Mouse (Mus musculus): ENCODE measurements around the gene Tmem217. TPM values are rescaled to one million over a fixed set of nuclear protein-coding genes. Genes with fewer than 3 reads are reported as not detected.
"Not testable (repeated sequence)": the region's sequence is repeated elsewhere in the genome, so short reads cannot be mapped to it uniquely, and the experiment has no call there.

Gene Tmem217
- total RNA-seq, 2 experiments from 2014 or later = not detected

DNA sequence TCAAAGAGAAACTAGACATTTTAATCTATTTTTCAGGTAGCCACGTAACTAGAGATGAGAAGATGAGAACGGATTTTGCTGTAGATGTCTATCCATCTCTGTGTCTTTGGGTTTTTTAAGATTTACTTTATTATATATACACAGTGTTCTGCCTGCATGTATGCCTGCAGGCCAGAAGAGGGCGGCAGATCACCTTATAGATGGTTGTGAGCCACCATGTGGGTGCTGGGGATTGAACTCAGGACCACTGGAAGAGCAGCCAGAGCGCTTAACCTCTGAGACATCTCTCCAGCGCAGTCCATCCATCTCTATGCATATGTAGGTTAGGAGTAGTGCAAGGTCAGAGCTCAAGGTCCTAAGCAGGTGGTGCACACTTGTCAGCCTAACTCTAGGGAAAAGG, 48.5 kb downstream of the Tmem217 start:
- no peak for DNase-seq (ENCODE audit: low spot score in 2 of 2)

DNA sequence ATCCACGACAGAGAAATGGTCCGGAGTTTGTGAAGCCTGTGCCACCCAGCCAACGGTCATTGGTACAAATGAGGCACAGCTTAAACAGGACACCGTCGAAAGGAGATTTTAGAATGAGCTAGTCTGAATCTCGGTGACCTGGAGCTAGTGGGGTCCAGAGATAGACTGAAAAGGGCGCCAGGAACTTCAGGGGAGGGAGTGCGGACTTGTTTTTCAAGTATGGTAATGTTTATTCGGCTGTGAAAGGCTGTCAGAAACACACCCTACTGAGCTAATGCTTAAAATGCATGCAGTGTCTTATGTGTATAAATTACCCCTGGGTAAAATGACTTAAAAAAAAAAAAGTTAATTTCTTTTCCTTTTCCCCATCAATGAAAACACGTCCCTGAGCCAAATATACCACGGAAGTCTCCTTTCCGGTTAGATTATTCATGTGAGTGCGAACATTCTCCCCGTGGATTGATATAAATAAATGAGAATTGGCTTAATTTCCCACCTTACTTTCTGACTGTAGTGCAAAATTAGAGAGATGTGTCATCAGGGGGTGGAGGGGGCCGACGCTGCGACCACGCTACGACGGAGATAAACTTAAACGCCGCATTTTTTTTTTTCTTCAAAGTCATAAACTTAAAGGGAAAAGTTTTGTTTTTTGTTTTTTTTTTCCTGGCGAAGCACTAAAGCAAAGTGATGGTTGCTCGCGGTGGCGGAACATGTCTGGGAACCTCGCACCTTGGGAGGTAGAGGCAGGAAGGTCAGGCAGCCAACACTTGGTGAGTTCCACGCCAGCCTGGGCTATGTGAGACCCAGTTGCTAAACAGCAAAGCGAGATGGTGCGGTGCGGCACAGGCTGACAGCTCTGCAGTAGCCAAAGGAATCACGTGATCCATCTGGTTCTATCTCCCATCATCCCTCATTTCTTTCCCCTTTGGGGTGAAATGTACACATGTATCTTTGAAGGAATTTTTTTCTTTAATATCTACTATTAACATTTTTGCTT, 49.2 kb downstream of the Tmem217 start:
- DNase-seq (ENCODE audit: low spot score in 2 of 2) = no peak

DNA sequence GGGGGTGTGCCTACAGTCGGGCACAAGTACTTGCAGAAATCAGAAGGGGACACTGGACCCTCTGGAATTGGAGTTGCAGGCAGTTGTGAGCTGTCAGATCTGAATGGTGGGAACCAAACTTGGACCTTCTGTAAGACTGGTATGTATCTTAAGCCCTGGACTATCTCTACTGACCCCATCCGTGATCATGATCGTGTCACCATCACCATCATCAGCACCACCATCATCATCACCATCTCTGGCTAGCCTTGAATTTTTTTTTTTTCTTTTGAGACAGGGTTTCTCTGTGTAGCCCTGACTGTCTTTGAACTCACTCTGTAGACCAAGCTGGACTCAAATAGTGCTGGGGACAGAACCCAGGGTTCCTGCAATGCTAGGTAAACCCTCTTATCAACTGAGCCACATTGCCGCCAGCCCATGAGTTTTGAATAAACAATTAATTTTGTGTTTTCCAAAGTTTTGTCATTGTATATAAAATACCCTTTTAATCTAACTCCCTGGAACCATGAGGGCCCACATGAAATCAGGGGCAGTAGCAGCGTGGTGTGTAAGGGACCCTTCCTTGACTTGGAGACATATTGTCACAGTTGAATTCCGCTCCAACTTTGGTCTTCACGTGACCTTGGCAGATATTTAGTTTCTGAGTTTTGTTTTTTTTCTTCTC, 50.0 kb downstream of the Tmem217 start:
- no peak for DNase-seq (ENCODE audit: low spot score in 2 of 2)

DNA sequence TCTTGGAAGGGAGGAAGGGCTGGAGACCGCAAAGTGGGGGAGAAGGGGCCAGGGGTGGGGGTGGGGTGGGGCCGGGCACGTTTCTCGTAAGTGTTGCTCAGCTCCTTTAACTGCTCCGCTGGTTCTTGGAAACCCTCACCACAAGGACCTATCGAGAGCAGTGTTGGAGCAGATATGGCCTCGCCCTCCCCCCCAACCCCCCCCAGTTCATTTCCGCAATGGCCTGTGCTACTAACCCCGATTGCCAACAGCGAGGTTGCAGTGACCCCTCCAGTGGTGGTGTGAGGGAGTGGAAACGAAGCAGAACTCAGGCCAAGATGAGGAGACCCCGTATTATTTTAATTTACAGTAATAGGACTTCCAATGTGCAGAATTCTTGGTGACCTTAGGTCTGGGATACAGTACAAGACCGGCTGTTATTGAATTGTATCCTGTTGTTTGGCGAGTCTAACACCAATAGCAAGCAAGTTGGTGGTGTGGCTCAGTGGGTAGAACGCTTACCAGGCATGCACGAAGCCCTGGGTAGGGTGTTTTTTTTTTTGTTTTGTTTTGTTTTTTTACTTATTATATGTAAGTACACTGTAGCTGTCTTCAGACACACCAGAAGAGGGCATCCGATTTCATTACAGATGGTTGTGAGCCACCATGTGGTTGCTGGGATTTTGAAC, 51.2 kb downstream of the Tmem217 start:
- no peak for DNase-seq (ENCODE audit: low spot score in 2 of 2)

DNA sequence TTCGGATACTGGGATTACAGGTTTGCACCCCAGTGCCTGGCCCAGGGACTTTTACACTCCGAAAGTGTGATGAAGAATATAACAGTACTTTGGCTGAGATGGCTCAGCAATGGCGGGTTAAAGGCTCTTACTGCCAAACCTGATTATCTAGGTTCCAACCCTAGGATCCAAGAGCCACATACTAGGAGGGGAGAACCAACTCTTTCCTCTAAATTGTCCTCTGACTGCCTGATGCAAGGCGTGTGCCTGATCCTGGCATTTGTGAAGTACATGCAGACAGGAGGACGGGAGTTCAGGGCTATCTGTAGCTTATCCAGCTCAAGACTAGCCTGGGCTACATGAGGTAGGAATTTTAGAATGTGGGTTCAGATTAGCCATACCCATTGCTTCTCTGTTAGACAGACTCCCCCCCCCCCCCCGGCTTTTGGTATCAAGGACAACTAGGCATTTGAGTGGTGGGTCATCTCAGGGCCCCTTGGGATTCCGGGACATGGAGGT, 51.9 kb downstream of the Tmem217 start:
- no peak for DNase-seq (ENCODE audit: low spot score in 2 of 2)

DNA sequence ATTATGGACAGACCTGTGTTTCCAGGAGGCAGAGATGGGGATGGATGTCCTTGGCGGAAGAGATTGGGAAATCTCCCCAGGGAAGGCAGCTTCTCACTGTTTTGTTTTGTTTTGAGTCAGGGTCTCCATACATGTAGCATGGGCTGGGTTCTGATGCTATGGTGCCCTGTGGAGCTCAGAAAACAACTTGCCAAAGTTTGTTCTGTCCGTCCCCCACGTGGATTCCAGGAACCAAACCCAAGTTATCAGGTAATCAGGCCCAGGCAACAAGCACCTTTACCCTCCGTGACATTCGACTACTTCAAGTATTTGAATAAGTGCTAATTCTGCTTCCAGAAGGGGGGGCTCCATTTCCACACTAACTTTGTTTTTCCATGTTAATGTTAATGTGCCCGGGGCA, 52.7 kb downstream of the Tmem217 start:
- DNase-seq (ENCODE audit: low spot score in 2 of 2) = no peak

DNA sequence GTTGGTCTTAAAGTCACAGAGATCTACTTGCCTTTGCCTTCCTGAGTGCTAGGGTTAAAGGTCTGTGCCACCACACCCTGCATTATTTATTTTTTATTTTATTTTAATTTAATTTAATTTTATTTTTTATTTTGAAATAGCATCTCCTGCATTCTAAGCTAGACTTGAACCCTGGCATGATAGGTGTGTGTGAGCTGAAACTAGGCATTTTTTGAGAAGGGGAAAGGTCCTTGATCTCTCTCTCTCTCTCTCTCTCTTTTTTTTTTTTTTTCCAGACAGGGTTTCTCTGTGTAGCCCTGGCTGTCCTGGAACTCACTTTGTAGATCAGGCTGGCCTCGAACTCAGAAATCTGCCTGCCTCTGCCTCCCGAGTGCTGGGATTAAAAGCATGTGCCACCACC, 53.2 kb downstream of the Tmem217 start:
- not testable (repeated sequence) for DNase-seq (ENCODE audit: low spot score in 2 of 2)

DNA sequence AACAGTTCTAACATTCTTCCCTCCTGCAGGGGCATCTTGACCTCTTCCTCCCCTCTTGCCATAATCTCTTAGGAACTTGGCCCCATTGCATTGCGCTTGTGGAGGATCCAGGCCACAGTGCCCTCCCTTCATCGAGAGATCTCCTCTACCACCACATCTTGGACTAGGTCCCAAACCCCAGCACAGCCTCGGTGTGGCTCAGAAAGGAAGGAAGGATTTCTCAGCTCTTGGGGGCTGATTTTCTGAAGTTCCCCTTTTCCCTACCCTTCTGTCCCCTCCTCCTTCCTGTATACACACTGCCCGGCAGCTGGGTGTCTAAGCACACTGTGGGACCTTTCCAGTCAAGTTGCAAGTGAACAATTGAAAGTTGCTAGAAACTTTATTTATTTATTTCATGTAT, 54.2 kb downstream of the Tmem217 start:
- DNase-seq (ENCODE audit: low spot score in 2 of 2) = no peak

DNA sequence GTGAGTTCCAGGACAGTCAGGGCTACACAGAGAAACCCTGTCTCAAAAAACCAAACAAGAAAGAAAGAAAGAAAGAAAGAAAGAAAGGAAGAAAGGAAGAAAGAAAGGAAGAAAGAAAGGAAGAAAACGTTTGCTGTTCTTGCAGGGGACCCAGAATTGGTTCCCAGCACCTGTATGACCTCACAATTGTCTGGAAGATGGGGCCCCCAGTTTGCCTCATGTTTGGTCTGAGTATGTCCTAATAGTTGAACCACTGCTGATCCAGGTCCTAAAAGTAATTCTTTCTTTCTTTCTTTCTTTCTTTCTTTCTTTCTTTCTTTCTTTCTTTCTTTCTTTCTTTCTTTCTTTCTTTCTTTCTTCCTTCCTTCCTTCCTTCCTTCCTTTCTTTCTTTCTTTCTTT, 54.7 kb downstream of the Tmem217 start:
- DNase-seq (ENCODE audit: low spot score in 2 of 2) = not testable (repeated sequence)

DNA sequence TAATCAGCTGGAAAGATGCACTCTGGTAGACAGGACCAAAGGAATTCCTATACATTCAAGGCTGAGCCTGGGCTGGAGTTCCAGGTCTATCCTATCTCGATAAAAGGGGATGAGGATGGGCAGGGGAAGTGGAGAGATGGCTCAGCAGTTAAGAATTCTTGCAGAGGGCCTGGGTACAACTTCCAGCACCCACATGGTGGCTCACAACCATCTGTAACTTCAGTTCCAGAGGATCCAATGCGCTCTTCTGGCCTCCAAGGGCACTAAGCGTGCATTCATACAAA, 55.2 kb downstream of the Tmem217 start:
- DNase-seq (ENCODE audit: low spot score in 2 of 2) = no peak

DNA sequence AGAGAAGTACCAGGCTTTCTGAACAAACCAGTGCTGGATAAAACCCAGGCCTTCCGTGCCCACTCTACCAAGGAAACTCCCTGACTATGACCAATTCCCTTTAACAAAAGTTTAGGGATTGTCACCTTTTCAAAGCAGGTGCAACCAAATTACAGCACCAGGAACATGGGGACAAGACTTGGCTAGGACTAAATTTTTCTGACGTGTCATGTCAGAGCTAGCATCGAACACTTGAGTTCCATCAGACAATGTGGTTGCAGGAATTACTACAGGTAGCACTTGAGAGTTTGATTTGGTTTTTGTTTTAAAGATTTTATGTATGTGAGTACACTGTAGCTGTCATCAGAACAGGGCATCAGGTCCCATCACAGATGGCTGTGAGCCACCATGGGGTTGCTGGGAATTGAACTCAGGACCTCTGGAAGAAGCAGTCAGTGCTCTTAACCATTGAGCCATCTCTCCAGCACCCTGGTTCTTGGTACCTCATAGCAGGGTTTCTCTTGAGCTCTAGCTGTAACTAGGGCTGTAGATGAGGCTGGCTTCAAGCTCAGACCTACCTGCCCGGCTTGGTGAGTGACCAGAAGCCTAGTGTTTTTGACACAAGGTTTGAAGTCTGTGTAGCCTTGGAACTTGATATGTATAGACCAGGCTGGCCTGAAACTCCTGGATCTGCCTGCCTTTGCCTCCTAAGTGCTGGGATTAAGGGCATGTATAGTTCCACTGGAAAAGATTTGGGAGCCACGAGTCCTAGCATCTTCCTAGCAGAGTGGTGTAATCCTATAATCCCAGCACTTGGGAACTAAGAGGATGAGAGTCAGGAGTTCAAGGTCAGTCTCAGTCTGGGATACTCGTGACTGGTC, 55.7 kb downstream of the Tmem217 start:
- no peak for DNase-seq (ENCODE audit: low spot score in 2 of 2)

DNA sequence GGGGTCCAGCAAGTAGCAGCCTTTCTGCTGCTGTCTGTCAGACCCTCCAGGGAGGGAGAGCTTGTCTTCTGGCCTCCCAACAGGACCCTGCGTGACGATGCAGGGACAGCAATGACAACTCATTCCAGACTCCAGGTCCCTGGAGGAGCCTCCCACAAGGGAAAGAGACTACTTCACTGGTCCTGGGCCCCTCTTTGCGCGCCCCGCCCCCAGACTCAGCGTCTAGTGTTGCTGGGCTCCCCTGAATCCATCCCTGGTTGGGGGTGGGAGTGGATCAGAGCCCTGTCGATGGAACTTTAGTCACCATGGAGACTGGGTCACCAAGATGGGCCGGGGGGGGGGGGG, 57.5 kb downstream of the Tmem217 start:
- no peak for DNase-seq (ENCODE audit: low spot score in 2 of 2)

DNA sequence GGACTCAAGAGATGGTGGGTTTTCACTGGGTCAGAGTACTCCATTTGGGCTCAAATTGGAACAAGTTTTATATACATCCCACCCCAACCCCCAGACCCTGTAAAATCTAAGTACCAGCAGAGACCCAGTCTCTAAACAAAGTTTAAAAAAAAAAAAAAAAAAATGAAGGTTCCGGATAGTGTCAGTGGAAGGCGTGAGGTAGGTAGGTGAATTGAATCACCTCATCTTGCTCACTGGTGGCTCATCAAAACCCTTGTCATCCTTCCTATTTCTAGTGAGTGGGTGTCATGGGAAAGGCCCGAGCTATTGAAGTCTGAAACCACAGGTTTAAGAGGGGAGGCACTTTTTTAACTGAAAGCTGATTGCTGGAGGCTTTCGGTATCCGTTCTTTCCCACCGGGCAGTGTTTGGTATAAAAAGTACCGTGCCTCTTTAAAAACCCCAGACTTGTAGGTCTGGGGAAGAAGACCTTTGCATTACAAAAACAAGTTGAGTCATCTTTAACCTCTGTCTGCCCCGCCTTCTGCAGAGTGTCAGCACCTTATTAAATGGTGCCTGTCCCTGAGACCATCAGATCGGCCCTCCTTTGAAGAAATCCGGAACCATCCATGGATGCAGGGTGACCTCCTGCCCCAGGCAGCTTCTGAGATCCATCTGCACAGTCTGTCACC, 58.0 kb downstream of the Tmem217 start:
- DNase-seq (ENCODE audit: low spot score in 2 of 2) = no peak

DNA sequence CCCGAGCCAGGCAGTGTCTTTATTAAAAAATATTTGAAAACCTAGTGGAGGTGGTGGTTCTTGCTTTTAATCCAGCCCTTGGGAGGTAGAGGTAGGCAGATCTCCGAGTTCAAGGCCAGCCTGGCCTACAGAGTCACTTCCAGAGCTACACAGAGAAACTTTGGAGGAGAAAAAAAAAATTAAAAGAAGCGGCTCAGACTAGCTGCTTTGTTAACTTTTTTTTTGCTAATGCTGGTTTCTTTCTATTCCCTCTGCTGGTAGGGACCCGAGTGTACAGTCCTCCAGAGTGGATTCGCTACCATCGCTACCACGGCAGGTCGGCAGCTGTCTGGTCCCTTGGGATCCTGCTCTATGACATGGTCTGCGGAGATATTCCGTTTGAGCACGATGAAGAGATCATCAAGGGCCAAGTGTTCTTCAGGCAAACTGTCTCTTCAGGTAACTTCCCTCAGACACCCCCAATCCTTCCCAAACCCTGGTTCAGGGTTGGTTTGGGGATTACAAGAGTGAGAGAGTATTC, 58.7 kb downstream of the Tmem217 start:
- DNase-seq (ENCODE audit: low spot score in 2 of 2) = no peak

DNA sequence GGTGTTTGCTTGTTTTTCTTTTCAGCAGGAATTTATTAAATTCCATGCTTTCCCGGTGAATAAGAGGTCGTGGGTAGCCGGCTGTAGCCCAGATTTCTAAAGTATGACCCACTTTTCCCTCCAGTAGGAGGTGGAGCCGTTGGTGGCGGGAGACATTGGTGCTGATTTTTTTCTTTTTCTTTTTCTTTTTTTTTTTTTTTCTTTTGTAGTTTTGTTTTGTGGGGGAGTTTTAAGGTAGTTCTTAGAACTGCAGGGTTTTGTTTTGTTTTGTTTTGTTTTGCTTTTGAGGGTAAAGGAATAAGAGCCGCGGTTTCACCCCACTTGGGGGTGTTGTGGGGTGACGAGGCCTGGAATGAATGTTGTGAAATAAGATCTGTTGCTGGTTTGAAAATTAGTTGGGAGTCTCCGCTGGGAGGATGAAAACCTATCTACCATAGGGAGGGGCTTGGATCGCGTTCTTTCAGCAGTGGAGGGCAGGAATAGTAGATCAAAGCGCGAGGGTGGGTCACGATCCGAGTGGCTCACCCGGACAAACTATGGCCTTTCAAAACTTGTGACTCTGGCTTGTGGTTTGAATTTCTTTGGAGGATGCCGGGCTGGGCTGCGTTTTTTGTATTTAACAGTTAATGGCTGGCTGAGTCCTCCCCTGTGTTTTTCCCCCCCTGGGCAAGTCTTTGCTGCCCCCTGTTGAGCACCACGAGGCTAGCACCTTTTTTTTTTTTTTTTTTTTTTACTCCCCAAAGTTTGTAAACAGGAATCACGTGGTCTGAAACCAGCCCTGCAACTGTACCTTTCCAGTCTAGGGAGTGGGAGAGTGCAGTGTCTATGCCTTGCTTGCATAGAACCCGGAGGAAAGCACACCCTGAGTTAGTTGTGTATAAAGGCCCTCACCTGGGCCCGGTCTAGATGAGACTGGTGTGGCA, 59.7 kb downstream of the Tmem217 start:
- DNase-seq (ENCODE audit: low spot score in 2 of 2) = peak; percentile 19 to 52

DNA sequence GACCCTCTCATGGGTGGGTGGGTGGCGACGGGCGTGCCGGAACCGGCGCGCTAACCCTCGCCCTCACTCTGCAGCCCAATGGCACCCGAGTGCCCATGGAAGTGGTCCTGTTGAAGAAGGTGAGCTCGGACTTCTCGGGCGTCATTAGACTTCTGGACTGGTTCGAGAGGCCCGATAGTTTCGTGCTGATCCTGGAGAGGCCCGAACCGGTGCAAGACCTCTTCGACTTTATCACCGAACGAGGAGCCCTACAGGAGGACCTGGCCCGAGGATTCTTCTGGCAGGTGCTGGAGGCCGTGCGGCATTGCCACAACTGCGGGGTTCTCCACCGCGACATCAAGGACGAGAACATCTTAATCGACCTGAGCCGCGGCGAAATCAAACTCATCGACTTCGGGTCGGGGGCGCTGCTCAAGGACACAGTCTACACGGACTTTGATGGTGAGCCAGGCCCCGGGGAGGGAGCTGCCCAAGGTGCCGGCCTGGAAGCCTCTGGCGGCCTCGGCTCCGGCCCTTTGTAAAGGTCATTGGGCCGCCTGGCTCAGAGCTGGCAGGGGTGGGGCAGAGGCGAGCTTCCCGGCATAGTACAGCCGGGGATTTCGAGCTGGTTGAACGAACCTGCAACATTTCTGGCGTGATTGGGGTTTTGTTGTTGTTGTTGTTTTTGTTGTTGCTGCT, 60.5 kb downstream of the Tmem217 start:
- peak in 1 of 2 experiments; percentile 13 for DNase-seq (ENCODE audit: low spot score in 2 of 2)

DNA sequence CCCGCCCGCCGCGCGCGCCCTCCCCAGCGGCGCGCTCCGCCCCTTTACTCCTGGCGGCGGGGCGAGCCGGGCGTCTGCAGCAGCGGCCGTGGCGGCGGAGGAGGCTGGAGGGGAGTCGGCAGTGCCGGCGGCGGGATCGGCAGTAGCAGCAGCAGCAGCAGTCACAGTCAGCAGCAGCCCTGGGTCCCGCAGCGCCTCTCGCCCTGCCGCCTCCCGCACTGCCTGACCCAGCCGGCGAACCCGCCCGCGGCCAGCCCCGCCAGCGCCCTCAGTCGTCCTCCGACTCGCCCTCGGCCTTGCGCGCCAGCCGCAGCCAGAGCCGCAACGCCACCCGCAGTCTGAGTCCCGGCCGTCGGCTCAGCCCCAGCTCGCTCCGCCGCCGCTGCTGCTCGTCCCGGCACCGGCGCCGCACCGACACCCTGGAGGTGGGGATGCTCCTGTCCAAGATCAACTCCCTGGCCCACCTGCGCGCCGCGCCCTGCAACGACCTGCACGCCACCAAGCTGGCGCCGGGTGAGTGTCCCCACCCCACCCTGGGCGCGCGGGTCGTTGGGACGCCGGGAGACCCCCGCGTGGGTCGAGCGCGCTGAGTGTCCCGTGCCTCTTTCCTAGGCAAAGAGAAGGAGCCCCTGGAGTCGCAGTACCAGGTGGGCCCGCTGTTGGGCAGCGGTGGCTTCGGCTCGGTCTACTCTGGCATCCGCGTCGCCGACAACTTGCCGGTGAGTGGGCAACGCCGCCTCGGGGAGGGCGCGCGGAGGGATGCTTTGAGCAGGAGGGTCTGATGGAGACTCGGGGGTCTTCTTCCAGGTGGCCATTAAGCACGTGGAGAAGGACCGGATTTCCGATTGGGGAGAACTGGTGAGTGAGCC, 61.2 kb downstream of the Tmem217 start, which contains the start of gene Pim1:
TSS of gene Pim1 (plus strand) at position 41 of the 869 bp plus-strand sequence.
- DNase-seq (ENCODE audit: low spot score in 2 of 2) = peak in 1 of 2 experiments; percentile 14
